Mouse (Mus musculus) E14TG2a.4 (cell line): ENCODE measurements around the gene Lyst.

Experiments used
- CTCF ChIP-seq: conservative IDR thresholded peaks from 2 replicates; pipeline ENCODE4 v1.5.1; 2014; ENCODE audit warnings: low read length
- POU5F1 ChIP-seq: IDR thresholded peaks from 2 replicates; pipeline ENCODE4 v1.6.1; 2014; ENCODE audit warnings: low read length, borderline replicate concordance

GRCm38 (mm10) chr13:13784981-13785783 is 195.0 kb downstream of the Lyst start:
- no peak for TF ChIP-seq CTCF
- TF ChIP-seq POU5F1: no peak
